Mouse (Mus musculus) ES-Bruce4 (cell line): ENCODE data around the gene Coq8b.

Experiments used
- EP300 ChIP-seq: IDR thresholded peaks from 2 replicates; pipeline ENCODE4 v1.6.1; 2011; ENCODE audit warnings: low read depth, low read length; ENCODE audit not compliant: insufficient read depth
- POLR2A ChIP-seq: IDR thresholded peaks from one replicate; pipeline ENCODE4 v1.8.1; 2011; ENCODE audit warnings: low read length; ENCODE audit not compliant: insufficient read depth

- TF ChIP-seq EP300 (no peak), POLR2A (no peak)
Observed at GRCm38 (mm10) chr7:27227676-27228075, 5.1 kb upstream of the Coq8b start.
